Mouse (Mus musculus) splenic B cell, adult 2 months (primary cell): ENCODE results near the gene Phf13.

ENCODE experiments used
- DNase-seq: peaks from one replicate; pipeline ENCODE4 v3.0.0-alpha.2; 2011; ENCODE audit warnings: low read depth, low spot score
- H3K27me3 ChIP-seq: 2 replicates; pipeline ENCODE4 v1.6.1; 2012; ENCODE audit warnings: mild to moderate bottlenecking, low read length, moderate library complexity, mixed read lengths; ENCODE audit not compliant: control insufficient read depth, poor library complexity, insufficient read depth, severe bottlenecking
- H3K36me3 ChIP-seq: 2 replicates; pipeline ENCODE4 v1.6.1; 2012; ENCODE audit warnings: mild to moderate bottlenecking, low read length, moderate library complexity, mixed read lengths; ENCODE audit not compliant: control insufficient read depth, poor library complexity, insufficient read depth, severe bottlenecking

The Phf13 gene

DNA sequence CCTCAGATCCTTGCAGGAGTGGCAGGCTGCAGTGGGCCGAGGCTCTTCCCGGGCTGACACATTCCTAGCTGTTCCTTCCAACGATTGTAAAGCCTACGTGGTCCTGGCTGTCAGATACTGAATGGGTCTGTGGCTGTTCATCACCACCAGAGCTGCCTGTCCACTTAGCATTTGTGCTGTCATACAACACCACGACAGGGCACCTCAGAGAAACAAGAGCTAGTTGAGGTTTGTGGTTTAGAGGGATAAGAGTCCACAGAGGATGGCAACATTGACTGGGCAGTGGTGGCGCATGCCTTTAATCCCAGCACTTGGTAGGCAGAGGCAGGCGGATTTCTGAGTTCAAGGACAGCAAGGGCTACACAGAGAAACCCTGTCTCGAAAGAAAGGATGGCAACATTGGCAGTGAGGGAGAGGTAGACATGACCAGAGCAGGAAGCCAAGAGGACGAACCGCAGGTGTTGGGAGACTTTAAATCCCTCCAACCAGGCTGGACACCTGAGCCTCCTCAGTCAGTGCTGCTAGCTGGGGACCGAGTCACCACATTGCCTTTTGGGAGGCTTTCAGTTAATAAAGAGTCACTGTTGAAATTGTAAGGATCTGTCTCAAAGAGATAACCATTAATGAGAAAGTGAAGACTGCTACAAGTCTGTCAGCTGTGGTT lies 36.1 kb downstream of the Phf13 start:
- no peak for DNase-seq
- Histone ChIP-seq H3K27me3 (no peaks in the 10 kb centered on the region), H3K36me3 (peaks cover 3% of the 10 kb centered on the region; the same call in 1 of the 2 replicates)

DNA sequence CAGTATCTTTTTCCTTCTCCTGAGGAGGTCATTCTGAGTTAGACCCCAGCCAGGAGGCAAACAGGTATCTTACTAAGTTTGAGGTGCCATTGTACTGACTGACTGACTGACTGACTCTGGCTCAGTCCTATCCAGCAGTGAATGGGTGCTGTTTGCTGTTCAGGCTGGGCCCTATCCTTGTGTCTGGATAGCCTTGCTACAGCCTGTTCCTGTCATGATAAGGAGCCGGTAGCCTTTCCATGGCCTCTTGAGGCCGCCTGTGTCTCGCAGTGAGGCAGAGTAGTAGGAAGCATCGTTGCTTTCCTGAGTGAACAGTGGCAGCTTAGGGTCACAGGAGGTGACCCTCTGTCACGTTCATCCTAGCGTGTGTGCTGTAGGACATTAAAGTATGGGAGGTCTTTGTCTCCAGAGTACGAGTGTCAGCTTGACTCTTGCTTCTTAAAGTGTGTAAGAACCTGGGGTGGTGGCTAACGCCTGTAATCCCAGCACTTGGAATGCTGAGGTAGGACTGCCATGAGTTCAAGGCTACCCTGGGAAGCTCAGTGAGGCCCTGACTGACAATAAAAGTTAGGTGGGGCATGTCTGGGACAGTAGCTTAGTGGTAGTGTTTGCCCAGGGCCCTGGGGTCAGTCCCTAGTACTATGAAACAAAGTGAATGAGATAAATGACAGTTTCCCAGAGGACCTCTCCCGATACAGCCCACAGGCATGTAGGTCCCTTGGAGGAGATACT lies 38.3 kb downstream of the Phf13 start:
- DNase-seq, result no peak
- H3K27me3 ChIP-seq, result no peaks in the 10 kb centered on the region
- H3K36me3 ChIP-seq, result peaks cover 5% of the 10 kb centered on the region

DNA sequence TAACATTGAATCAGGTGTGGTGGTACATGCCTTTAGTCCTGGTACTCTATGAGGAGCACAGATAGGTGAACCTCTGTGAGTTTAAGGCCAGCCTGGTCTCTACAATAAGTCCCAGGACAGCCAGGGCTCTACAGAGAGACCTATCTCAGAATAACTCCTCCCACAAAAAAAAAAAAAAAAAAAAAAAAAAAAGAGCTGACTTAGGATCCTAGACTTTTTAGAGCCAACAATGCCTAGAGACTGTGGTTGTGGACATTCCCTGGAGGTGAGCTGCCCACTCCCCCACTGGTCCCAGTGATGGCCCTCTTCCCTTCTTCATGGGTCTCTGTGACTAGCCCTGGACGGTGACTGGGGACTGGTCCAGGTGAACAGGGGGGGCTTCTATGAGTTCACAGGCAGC lies 40.3 kb downstream of the Phf13 start:
- DNase-seq, result no peak
- H3K27me3 ChIP-seq, result no peaks in the 10 kb centered on the region

DNA sequence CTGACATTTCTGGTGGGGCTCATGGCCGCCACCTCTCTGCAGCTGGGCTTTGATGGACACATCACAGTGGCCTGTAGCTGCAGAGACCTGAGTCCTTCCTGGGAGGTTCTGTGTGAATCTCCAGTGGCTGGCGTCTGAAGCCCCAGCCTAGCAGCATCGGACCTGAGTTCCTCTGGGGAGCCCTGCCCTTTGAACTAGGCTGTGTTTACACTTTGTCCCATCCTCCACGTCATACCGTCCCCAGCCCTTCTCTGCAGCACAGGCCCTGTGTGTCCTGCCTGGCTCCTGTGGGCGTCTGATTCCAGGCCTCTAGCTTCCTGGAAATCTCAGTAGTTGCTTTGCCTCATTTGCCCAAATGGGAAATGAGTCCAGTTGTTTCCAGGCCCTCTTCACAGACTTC lies 42.8 kb downstream of the Phf13 start:
- Histone ChIP-seq H3K27me3 (no peaks in the 10 kb centered on the region), H3K36me3 (peaks cover 8% of the 10 kb centered on the region)

More for the DNA sequence above, 40.3 kb downstream of the Phf13 start:
- peaks cover 5% of the 10 kb centered on the region for H3K36me3 ChIP-seq

DNA sequence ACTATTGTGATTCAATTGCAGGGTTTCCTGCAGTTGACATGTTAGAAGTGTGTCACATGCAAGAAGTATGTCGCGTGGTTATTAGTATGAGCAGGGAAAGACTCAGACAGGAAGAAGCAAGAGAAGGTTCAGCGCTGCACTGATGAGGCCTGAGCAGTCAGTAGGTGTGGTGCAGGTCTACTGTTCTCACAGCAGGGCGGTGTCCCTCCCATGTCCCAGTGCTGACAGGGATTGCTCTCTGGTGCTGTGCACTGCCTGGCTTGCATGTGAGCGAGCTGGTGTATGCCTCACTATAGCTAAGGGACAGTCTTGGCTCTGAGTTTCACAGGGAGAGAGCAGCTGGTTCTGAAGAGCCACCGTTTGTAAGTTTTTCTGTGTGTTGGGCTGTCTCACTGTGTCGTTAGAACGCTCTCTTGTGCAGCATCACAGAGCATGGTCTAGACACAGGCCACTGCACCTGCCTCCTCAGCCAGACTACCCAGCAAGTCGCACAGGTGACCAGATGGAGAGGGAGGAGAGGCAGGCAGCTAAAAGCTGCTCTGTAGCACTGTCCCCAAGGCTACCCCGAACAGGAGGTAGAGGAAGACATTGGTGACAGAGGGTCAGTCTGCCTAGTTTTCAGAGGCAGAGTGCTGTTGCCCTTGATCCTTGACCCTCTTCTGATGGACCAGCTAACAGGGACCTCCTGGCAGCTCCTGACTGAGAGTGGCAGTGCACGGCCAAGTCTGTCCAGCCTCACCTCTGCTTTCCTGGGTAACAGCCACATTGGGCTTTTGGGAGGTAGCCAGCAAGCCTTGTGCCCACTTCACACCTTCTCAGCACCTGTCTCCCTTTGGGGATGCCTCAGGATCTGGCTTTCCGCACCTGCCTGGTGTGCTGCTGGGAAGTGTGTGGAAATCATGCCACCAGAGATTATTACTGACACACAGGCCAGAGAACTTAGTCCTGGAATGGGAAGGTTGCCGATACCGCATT lies 47.3 kb downstream of the Phf13 start:
- H3K27me3 ChIP-seq, result no peaks in the 10 kb centered on the region
- DNase-seq, result no peak
- H3K36me3 ChIP-seq, result peaks cover 5% of the 10 kb centered on the region; the same call in 1 of the 2 replicates

More for the DNA sequence above, 42.8 kb downstream of the Phf13 start:
- no peak for DNase-seq

DNA sequence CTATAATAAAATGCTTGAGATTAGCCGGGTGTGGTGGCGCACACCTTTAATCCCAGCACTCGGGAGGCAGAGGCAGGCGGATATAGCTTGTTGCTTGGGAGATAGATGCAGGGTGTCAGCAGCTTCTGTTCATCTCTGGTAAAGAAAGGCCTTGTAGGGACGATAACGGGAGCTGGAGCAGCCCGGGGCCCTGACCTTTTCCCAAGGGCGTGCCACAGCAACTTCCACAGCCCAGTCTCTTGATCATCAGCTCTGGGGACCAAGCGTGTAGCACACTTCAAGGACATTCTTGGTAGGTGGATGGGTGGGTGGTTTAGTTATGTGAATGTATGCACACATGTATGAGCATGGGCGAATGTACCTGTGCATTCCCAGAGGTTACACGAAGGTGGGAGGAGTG lies 49.8 kb downstream of the Phf13 start:
- peaks cover 3% of the 10 kb centered on the region; the same call in 1 of the 2 replicates for H3K36me3 ChIP-seq
- H3K27me3 ChIP-seq, result no peaks in the 10 kb centered on the region
- no peak for DNase-seq
